ENCODE assay signal across 11 mouse cellular contexts in the genomic region with DNA sequence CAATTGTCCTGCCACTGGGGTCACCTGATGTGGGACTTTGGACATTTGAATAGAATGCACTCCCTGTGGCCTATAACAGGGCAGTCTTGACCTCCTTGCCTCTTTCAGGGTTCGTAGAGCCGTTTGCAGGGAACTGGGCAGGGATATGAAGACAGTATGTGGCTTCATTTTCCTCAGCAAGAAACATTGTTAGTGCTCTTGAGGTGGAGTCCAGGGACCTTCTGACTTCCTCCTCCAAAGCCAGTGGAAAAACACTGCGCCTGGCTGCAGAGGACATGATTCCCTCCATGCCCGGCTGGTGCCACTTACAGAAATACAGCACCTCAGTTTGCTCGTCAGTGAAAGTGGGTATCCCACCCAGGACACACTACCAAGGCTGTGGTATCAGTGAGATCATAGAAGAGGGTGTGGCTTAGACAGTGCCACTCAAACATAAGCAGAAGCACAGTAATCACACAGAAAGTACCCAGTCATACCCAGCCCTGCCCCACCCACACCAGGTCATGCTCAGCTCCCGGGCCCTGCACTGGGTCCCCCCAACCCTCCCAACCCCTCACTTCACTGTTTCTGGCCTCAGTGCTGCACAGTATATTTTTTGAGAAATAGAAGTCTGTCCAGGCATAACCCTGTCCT. TPM values are rescaled to one million over a fixed set of nuclear protein-coding genes. Genes with fewer than 3 reads are reported as not detected.
DNase-seq lines count a peak whose midpoint lies in the region; ATAC-seq and TF ChIP-seq lines count a peak whose summit lies in the region.
"Had no signal": no experiment of that assay in that cellular context is flagged by ENCODE, and none has a peak within 500 bp of the region (broad histone marks: within the 10 kb centered on the region; RNA-seq: fewer than 3 reads in every experiment).

No protein-coding gene starts in this region.

- H3K36me3 ChIP-seq in embryonic facial prominence, embryonic 10.5 days (replicated peaks) = no peaks in the 10 kb centered on the region
- H3K36me3 ChIP-seq in small intestine, adult 2 months (ENCODE audit: control insufficient read depth, insufficient read depth, low read length) = no peaks in the 10 kb centered on the region
- no peaks in the 10 kb centered on the region for H3K36me3 ChIP-seq in hindbrain, embryonic 16.5 days (ENCODE audit: control insufficient read depth, insufficient read depth, low read length)
- H3K36me3 ChIP-seq in forebrain, embryonic 14.5 days (ENCODE audit: control insufficient read depth, insufficient read depth, low read length) = no peaks in the 10 kb centered on the region
- H3K36me3 ChIP-seq: hindbrain, embryonic 13.5 days had no signal

- TF ChIP-seq CTCF in layer of hippocampus, adult 2 months (conservative IDR thresholded peaks at IDR 0.05) = no peak
- TF ChIP-seq CTCF in small intestine, adult 2 months (IDR thresholded peaks at IDR 0.05; ENCODE audit: extremely low read depth, insufficient read length, insufficient replicate concordance, low read depth, low read length) = no peak

- WGBS in embryonic facial prominence, embryonic 10.5 days = 79% methylated on average over 6 of the region's 6 CpGs
- 63% methylated on average over 6 of the region's 6 CpGs for WGBS in small intestine, adult 2 months
- 76% methylated on average over 6 of the region's 6 CpGs for WGBS in hindbrain, embryonic 16.5 days
- 76% methylated on average over 6 of the region's 6 CpGs for WGBS in forebrain, embryonic 14.5 days

- no peak for DNase-seq in layer of hippocampus, adult 2 months (ENCODE audit: low spot score in 2 of 2)
- DNase-seq in layer of hippocampus, adult 9-10 months (ENCODE audit: low spot score) = no peak
- DNase-seq in embryonic facial prominence, embryonic 10.5 days (ENCODE audit: low spot score) = no peak
- DNase-seq in kidney, postnatal 10 days = peak; percentile 44
- no peak for DNase-seq in embryo, embryonic 10 days (ENCODE audit: low spot score)
- no peak for DNase-seq in forebrain, embryonic 14.5 days (ENCODE audit: low spot score)

- TF ChIP-seq POLR2A in small intestine, adult 2 months (IDR thresholded peaks at IDR 0.05; ENCODE audit: low read depth, low read length) = no peak

- peak overlapping the region; percentile 10; the same call in 1 of the 2 replicates for H3K27ac ChIP-seq in layer of hippocampus, adult 2 months
- peak overlapping the region; percentile 27; the same call in 1 of the 2 replicates for H3K27ac ChIP-seq in embryonic facial prominence, embryonic 10.5 days (replicated peaks)
- peak overlapping the region; percentile 65 for H3K27ac ChIP-seq in small intestine, adult 2 months (ENCODE audit: insufficient read depth, low read depth, low read length)
- H3K27ac ChIP-seq in hindbrain, embryonic 16.5 days (ENCODE audit: low read depth, low read length) = no peak overlapping the region
- H3K27ac ChIP-seq in forebrain, embryonic 14.5 days (ENCODE audit: low read depth, low read length) = no peak overlapping the region
- H3K27ac ChIP-seq: hindbrain, embryonic 13.5 days had no signal

- peaks cover 38% of the 10 kb centered on the region for H3K4me1 ChIP-seq in embryonic facial prominence, embryonic 10.5 days
- peaks cover 12% of the 10 kb centered on the region; the same call in 1 of the 2 replicates for H3K4me1 ChIP-seq in small intestine, adult 2 months (ENCODE audit: control insufficient read depth, insufficient read depth, insufficient read length, low read length)
- H3K4me1 ChIP-seq in hindbrain, embryonic 16.5 days (ENCODE audit: control insufficient read depth, insufficient read depth, low read depth, low read length) = peaks cover 16% of the 10 kb centered on the region
- H3K4me1 ChIP-seq in forebrain, embryonic 14.5 days (ENCODE audit: control insufficient read depth, insufficient read depth, low read length) = peaks cover 11% of the 10 kb centered on the region

- no peaks in the 10 kb centered on the region for H3K9me3 ChIP-seq in embryonic facial prominence, embryonic 10.5 days
- H3K9me3 ChIP-seq in hindbrain, embryonic 16.5 days (ENCODE audit: control insufficient read depth, low read length) = no peaks in the 10 kb centered on the region
- H3K9me3 ChIP-seq in forebrain, embryonic 14.5 days (replicated peaks; ENCODE audit: control insufficient read depth, low read length) = no peaks in the 10 kb centered on the region
- H3K9me3 ChIP-seq: hindbrain, embryonic 13.5 days had no signal

- no peak overlapping the region for H3K9ac ChIP-seq in hindbrain, embryonic 16.5 days (ENCODE audit: low read depth, low read length)
- H3K9ac ChIP-seq in forebrain, embryonic 14.5 days (ENCODE audit: low read length) = no peak overlapping the region
- H3K9ac ChIP-seq: hindbrain, embryonic 13.5 days had no signal

- H3K27me3 ChIP-seq in embryonic facial prominence, embryonic 10.5 days (replicated peaks; ENCODE audit: low read depth, poor library complexity, severe bottlenecking) = peaks cover 52% of the 10 kb centered on the region
- peaks cover 11% of the 10 kb centered on the region for H3K27me3 ChIP-seq in small intestine, adult 2 months (ENCODE audit: control insufficient read depth, insufficient read depth, low read length)
- H3K27me3 ChIP-seq in hindbrain, embryonic 16.5 days (replicated peaks; ENCODE audit: control insufficient read depth, insufficient read depth, low read length) = peaks cover 3% of the 10 kb centered on the region; the same call in 1 of the 2 replicates
- H3K27me3 ChIP-seq in forebrain, embryonic 14.5 days (replicated peaks; ENCODE audit: control insufficient read depth, insufficient read depth, low read length) = 0 out of 2 replicates have a peak, but pooled peaks cover 7% of the 10 kb centered on the region

- no peak overlapping the region for H3K4me2 ChIP-seq in hindbrain, embryonic 16.5 days (ENCODE audit: low read length)
- no peak overlapping the region for H3K4me2 ChIP-seq in forebrain, embryonic 14.5 days (ENCODE audit: low read length)
- H3K4me2 ChIP-seq: hindbrain, embryonic 13.5 days; midbrain, embryonic 11.5 days had no signal

- no peak overlapping the region for H3K4me3 ChIP-seq in layer of hippocampus, adult 2 months
- H3K4me3 ChIP-seq in embryonic facial prominence, embryonic 10.5 days = no peak overlapping the region
- H3K4me3 ChIP-seq in small intestine, adult 2 months (ENCODE audit: low read depth, low read length) = no peak overlapping the region
- no peak overlapping the region for H3K4me3 ChIP-seq in hindbrain, embryonic 16.5 days (ENCODE audit: low read length)
- H3K4me3 ChIP-seq in forebrain, embryonic 14.5 days (ENCODE audit: low read depth, low read length) = no peak overlapping the region
- H3K4me3 ChIP-seq: hindbrain, embryonic 13.5 days had no signal

- ATAC-seq in hindbrain, embryonic 16.5 days = no peak
- ATAC-seq in forebrain, embryonic 14.5 days = no peak
- ATAC-seq: forebrain, embryonic 16.5 days had no signal

RNA-seq across cellular contexts. Expression of a gene that starts 29.0 kb away (rescaled TPM):
- total RNA-seq in layer of hippocampus, adult 2 months (2021) = 100 to 1,000 TPM; 220 to 231 TPM
- 47.4 and 51.9 TPM in 2 replicates for polyA plus RNA-seq in embryonic facial prominence, embryonic 10.5 days (2016; fragmentation: Nextera tagmentation; extraction: Ambion mirVana)
- polyA plus RNA-seq in small intestine, adult 2 months (2012; rRNA removed) = 140 and 147 TPM in 2 replicates
- 20.6 and 23.7 TPM in 2 replicates for polyA plus RNA-seq in hindbrain, embryonic 16.5 days (2015; fragmentation: Nextera tagmentation; extraction: Ambion mirVana)
- polyA plus RNA-seq in forebrain, embryonic 14.5 days (2014; fragmentation: Nextera tagmentation; extraction: Ambion mirVana) = 22.3 and 24.9 TPM in 2 replicates

Comparison
In these comparisons a context has a peak if more than half of its experiments do, and no peak if none do; other contexts are left out.
1. H3K27ac ChIP-seq: peak in layer of hippocampus, adult 2 months (single experiment), embryonic facial prominence, embryonic 10.5 days (single experiment) and small intestine, adult 2 months (single experiment); none in hindbrain, embryonic 16.5 days (single experiment) and forebrain, embryonic 14.5 days (single experiment).